Mouse (Mus musculus) heart, postnatal 4 days (tissue): ENCODE measurements around the gene Faf2. TPM values are rescaled to one million over a fixed set of nuclear protein-coding genes. Genes with fewer than 3 reads are reported as not detected.

Experiments
- microRNA-seq, 2 experiments: library from miRNA; unstranded; fragments of <30 nt; microRNA quantifications; one replicate each; pipeline ENCODE4 v1.2.0; 2021 to 2022
- total RNA-seq, 2 experiments: library from RNA; stranded (reverse); gene quantifications; 2 replicates each; pipeline ENCODE4 v1.2.3; 2021

Faf2 gene
- total RNA-seq, 2 experiments from 2014 or later, result 41.7 to 42.8 TPM

Small RNAs within 50 kb of the gene (microRNA-seq; reads per million reads assigned to microRNA genes)
- gene Gm24195, result 0 reads per million in 2 experiments

Other genes with a start within 250 kb of the Faf2 start
- 10 to 100 TPM; 43.4 to 44.0 TPM for gene Thoc3, start 152.9 kb upstream of the Faf2 start, total RNA-seq
- 1 to 10 TPM; 4.7 to 5.4 TPM for gene Simc1, start 118.0 kb upstream of the Faf2 start, total RNA-seq
- gene 4833439L19Rik, start 56.3 kb upstream of the Faf2 start, total RNA-seq, result 10 to 100 TPM; 83.7 to 87.2 TPM
- gene Arl10, start 46.8 kb upstream of the Faf2 start, total RNA-seq, result 10 to 100 TPM; 13.3 to 13.7 TPM
- gene Nop16, start 31.7 kb upstream of the Faf2 start, total RNA-seq, result 10 to 100 TPM; 21.8 to 21.9 TPM
- gene Higd2a, start 31.6 kb upstream of the Faf2 start, total RNA-seq, result 100 to 1,000 TPM; 224 to 238 TPM
- 10 to 100 TPM; 90.0 to 96.8 TPM for gene Cltb, start 10.4 kb upstream of the Faf2 start, total RNA-seq
- 10 to 100 TPM; 60.7 to 67.0 TPM for gene Rnf44, start 72.1 kb downstream of the Faf2 start, total RNA-seq
- gene Cdhr2, start 79.7 kb downstream of the Faf2 start, total RNA-seq, result not detected
- under 1 TPM; 0.10 to 0.11 TPM for gene Gprin1, start 128.1 kb downstream of the Faf2 start, total RNA-seq
- not detected for gene Sncb, start 144.8 kb downstream of the Faf2 start, total RNA-seq
- not detected for gene Eif4e1b, start 162.2 kb downstream of the Faf2 start, total RNA-seq
- gene Tspan17, start 167.6 kb downstream of the Faf2 start, total RNA-seq, result 10 to 100 TPM in 1 of 2 experiments, 1 to 10 TPM in 1; 9.1 to 12.8 TPM